Comparison of ENCODE assay signal across 15 mouse cellular contexts in genomic region chr17:46036400-46036799, GRCm38 (mm10). TPM values are rescaled to one million over a fixed set of nuclear protein-coding genes. Genes with fewer than 3 reads are reported as not detected.
A peak's percentile ranks its signal among the peaks of the same experiment; 100 is the strongest.
DNase-seq lines count a peak whose midpoint lies in the region.
"Had no signal": no experiment of that assay in that cellular context is flagged by ENCODE, and none has a peak within 500 bp of the region (broad histone marks: within the 10 kb centered on the region; RNA-seq: fewer than 3 reads in every experiment).

No protein-coding gene starts in this region.

- DNase-seq in adrenal gland, adult (ENCODE audit: inconsistent age in 2 of 2, low spot score in 1 of 2) = peak; percentile 82 to 91
- DNase-seq in adrenal gland, adult 18-20 months (ENCODE audit: low spot score in 2 of 2) = no peak
- DNase-seq in gastrocnemius, postnatal 25 days = peak; percentile 58
- no peak for DNase-seq in gastrocnemius, postnatal 36 days
- peak; percentile 62 for DNase-seq in 3134 (ENCODE audit: extremely low read depth, insufficient read length, low spot score)
- DNase-seq in adrenal gland, postnatal 14 days = peak; percentile 71
- no peak for DNase-seq in thymus, adult 18-20 months
- no peak for DNase-seq in layer of hippocampus, adult 8-10 months (ENCODE audit: low spot score in 2 of 2)
- DNase-seq: cerebellum, adult 11 months; cerebellum, adult 9-10 months; embryo, embryonic 11 days; heart, adult 2 months; heart, postnatal 36 days; kidney, adult 8-10 months; lung, postnatal 4 days had no signal

- intact Hi-C loops in gastrocnemius, postnatal 36 days (cut with DNase I) = loop anchor here (2.0 kb wide), 1 partner anchor 224 kb away; no protein-coding TSS in a partner anchor

RNA-seq across cellular contexts. Expression of gene Vegfa, which starts 4.2 kb away (rescaled TPM):
- total RNA-seq in adrenal gland, adult 18-20 months (2021) = 100 to 1,000 TPM; 416 to 698 TPM
- total RNA-seq in gastrocnemius, postnatal 25 days (2021) = 100 to 1,000 TPM; 135 to 170 TPM
- 100 to 1,000 TPM; 137 to 152 TPM for total RNA-seq in gastrocnemius, postnatal 36 days (2021)
- total RNA-seq in adrenal gland, postnatal 14 days (2021) = 422 and 438 TPM in 2 replicates
- 100 to 1,000 TPM in 1 of 4 experiments, 10 to 100 TPM in 3; 63.6 to 104 (median 78.2) TPM for total RNA-seq in layer of hippocampus, adult 8-10 months (2022)

Comparison
In these comparisons a context has a peak if more than half of its experiments do, and no peak if none do; other contexts are left out.
1. DNase-seq: peak in adrenal gland, adult (2 of 2), gastrocnemius, postnatal 25 days (single experiment), 3134 (single experiment) and adrenal gland, postnatal 14 days (single experiment); none in adrenal gland, adult 18-20 months (0 of 2), gastrocnemius, postnatal 36 days (0 of 2), thymus, adult 18-20 months (0 of 2) and layer of hippocampus, adult 8-10 months (0 of 2).